8 mouse cellular contexts compared by ENCODE assay signal in genomic region chr12:75572271-75572670, GRCm38 (mm10). TPM values are rescaled to one million over a fixed set of nuclear protein-coding genes. Genes with fewer than 3 reads are reported as not detected.
DNase-seq lines count a peak whose midpoint lies in the region; ATAC-seq and TF ChIP-seq lines count a peak whose summit lies in the region.

No protein-coding gene starts in this region.

- no peaks in the 10 kb centered on the region for H3K27me3 ChIP-seq in heart, adult 2 months (ENCODE audit: control insufficient read depth, insufficient read depth, low read length)
- H3K27me3 ChIP-seq in heart, embryonic 11.5 days (ENCODE audit: control insufficient read depth, insufficient read depth, low read length) = no peaks in the 10 kb centered on the region
- H3K27me3 ChIP-seq in heart, embryonic 13.5 days (replicated peaks) = no peaks in the 10 kb centered on the region
- H3K27me3 ChIP-seq in thymus, adult 2 months (ENCODE audit: control insufficient read depth, insufficient read depth, low read length) = no peaks in the 10 kb centered on the region
- no peaks in the 10 kb centered on the region for H3K27me3 ChIP-seq in hindbrain, embryonic 11.5 days (ENCODE audit: control insufficient read depth, insufficient read depth, low read length)

- ATAC-seq in heart, embryonic 11.5 days (replicated peaks; ENCODE audit: insufficient number of reproducible peaks, low FRiP score, low TSS enrichment) = no peak
- ATAC-seq in heart, embryonic 13.5 days (ENCODE audit: extremely low read depth, insufficient number of reproducible peaks, low FRiP score, low TSS enrichment) = no peak
- no peak for ATAC-seq in hindbrain, embryonic 11.5 days (ENCODE audit: low FRiP score)

- intact Hi-C loops in heart, adult 2 months (cut with DNase I) = no loop called here

- H3K9me3 ChIP-seq in heart, embryonic 11.5 days (replicated peaks; ENCODE audit: control insufficient read depth, low read length) = no peaks in the 10 kb centered on the region
- no peaks in the 10 kb centered on the region for H3K9me3 ChIP-seq in heart, embryonic 13.5 days
- no peaks in the 10 kb centered on the region for H3K9me3 ChIP-seq in hindbrain, embryonic 11.5 days (ENCODE audit: control insufficient read depth, low read length)

- peaks cover 12% of the 10 kb centered on the region for H3K79me2 ChIP-seq in heart, adult 2 months (replicated peaks; ENCODE audit: control insufficient read depth, insufficient read depth, low read length)

- WGBS in heart, adult 2 months = 56% methylated on average over 4 of the region's 4 CpGs
- 52% methylated on average over 4 of the region's 4 CpGs for whole genome bisulfite sequencing in heart, embryonic 11.5 days (ENCODE audit: insufficient replicate concordance)
- WGBS in heart, embryonic 13.5 days = 48% methylated on average over 4 of the region's 4 CpGs
- WGBS in lung, adult 2 months = 54% methylated on average over 4 of the region's 4 CpGs
- 71% methylated on average over 4 of the region's 4 CpGs for WGBS in thymus, adult 2 months
- WGBS in hindbrain, embryonic 11.5 days = 74% methylated on average over 4 of the region's 4 CpGs

- DNase-seq in heart, adult 2 months = peak; percentile 44 to 56
- DNase-seq in CD4-positive, CD25-positive, alpha-beta regulatory T cell, adult 2 months (ENCODE audit: low read depth, low spot score) = peak; percentile 75
- DNase-seq in adrenal gland, adult (ENCODE audit: inconsistent age in 2 of 2, low spot score in 1 of 2) = peak; percentile 65 to 88
- peak; percentile 51 for DNase-seq in lung, adult 2 months
- DNase-seq in thymus, adult 2 months = peak; percentile 70
- DNase-seq in hindbrain, embryonic 11.5 days (ENCODE audit: low spot score) = no peak

- H3K36me3 ChIP-seq in heart, adult 2 months (ENCODE audit: control insufficient read depth, insufficient read depth, low read length) = peaks cover 16% of the 10 kb centered on the region
- H3K36me3 ChIP-seq in heart, embryonic 11.5 days (ENCODE audit: control insufficient read depth, insufficient read depth, low read length) = no peaks in the 10 kb centered on the region
- no peaks in the 10 kb centered on the region for H3K36me3 ChIP-seq in heart, embryonic 13.5 days
- H3K36me3 ChIP-seq in thymus, adult 2 months (ENCODE audit: control insufficient read depth, insufficient read depth, low read length) = no peaks in the 10 kb centered on the region
- no peaks in the 10 kb centered on the region for H3K36me3 ChIP-seq in hindbrain, embryonic 11.5 days (ENCODE audit: control insufficient read depth, insufficient read depth, low read length)

- peak; percentile 69 for TF ChIP-seq CTCF in heart, adult 2 months (IDR thresholded peaks at IDR 0.05)
- peak; percentile 36 for TF ChIP-seq CTCF in lung, adult 2 months (IDR thresholded peaks at IDR 0.05; ENCODE audit: insufficient read depth, low read length)
- TF ChIP-seq CTCF in thymus, adult 2 months (IDR thresholded peaks at IDR 0.05; ENCODE audit: borderline replicate concordance, control insufficient read depth, extremely low read depth, insufficient read depth, low read length, poor library complexity) = no peak

- H3K4me2 ChIP-seq in heart, embryonic 11.5 days = no peak overlapping the region
- H3K4me2 ChIP-seq in heart, embryonic 13.5 days = no peak overlapping the region
- H3K4me2 ChIP-seq in hindbrain, embryonic 11.5 days (replicated peaks; ENCODE audit: low read depth, low read length) = no peak overlapping the region

- no peak for TF ChIP-seq EP300 in heart, adult 2 months (IDR thresholded peaks at IDR 0.05; ENCODE audit: insufficient read depth, low read depth, low read length)

- H3K9ac ChIP-seq in heart, adult 2 months (ENCODE audit: low read depth, low read length) = no peak overlapping the region
- H3K9ac ChIP-seq in heart, embryonic 11.5 days (ENCODE audit: low read depth, low read length) = no peak overlapping the region
- no peak overlapping the region for H3K9ac ChIP-seq in heart, embryonic 13.5 days
- no peak overlapping the region for H3K9ac ChIP-seq in hindbrain, embryonic 11.5 days (ENCODE audit: low read depth, low read length)

- peaks cover 21% of the 10 kb centered on the region for H3K4me1 ChIP-seq in heart, adult 2 months (ENCODE audit: control insufficient read depth, insufficient read depth, low read length)
- peaks cover 28% of the 10 kb centered on the region for H3K4me1 ChIP-seq in heart, embryonic 11.5 days (ENCODE audit: control insufficient read depth, insufficient read depth, low read length)
- peaks cover 65% of the 10 kb centered on the region for H3K4me1 ChIP-seq in heart, embryonic 13.5 days
- peaks cover 24% of the 10 kb centered on the region for H3K4me1 ChIP-seq in lung, adult 2 months (ENCODE audit: control insufficient read depth, insufficient read depth, low read length)
- H3K4me1 ChIP-seq in thymus, adult 2 months (replicated peaks; ENCODE audit: control insufficient read depth, insufficient read depth, low read length) = no peaks in the 10 kb centered on the region
- H3K4me1 ChIP-seq in hindbrain, embryonic 11.5 days (replicated peaks; ENCODE audit: control insufficient read depth, insufficient read depth, low read length) = no peaks in the 10 kb centered on the region

- H3K4me3 ChIP-seq in heart, adult 2 months = no peak overlapping the region
- no peak overlapping the region for H3K4me3 ChIP-seq in heart, embryonic 11.5 days (ENCODE audit: low read depth, low read length)
- no peak overlapping the region for H3K4me3 ChIP-seq in heart, embryonic 13.5 days
- H3K4me3 ChIP-seq in lung, adult 2 months (replicated peaks; ENCODE audit: extremely low read depth, low read depth, low read length) = no peak overlapping the region
- H3K4me3 ChIP-seq in thymus, adult 2 months (ENCODE audit: control insufficient read depth, insufficient read depth, low read length) = no peak overlapping the region
- no peak overlapping the region for H3K4me3 ChIP-seq in hindbrain, embryonic 11.5 days (ENCODE audit: low read depth, low read length)

- H3K27ac ChIP-seq in heart, adult 2 months = no peak overlapping the region
- H3K27ac ChIP-seq in heart, embryonic 11.5 days (ENCODE audit: low read depth, low read length) = no peak overlapping the region
- H3K27ac ChIP-seq in heart, embryonic 13.5 days (replicated peaks) = peak overlapping the region; percentile 39; the same call in 1 of the 2 replicates
- H3K27ac ChIP-seq in thymus, adult 2 months (ENCODE audit: control insufficient read depth, insufficient read depth, low read length) = no peak overlapping the region
- no peak overlapping the region for H3K27ac ChIP-seq in hindbrain, embryonic 11.5 days (ENCODE audit: low read depth, low read length)

- no peak for TF ChIP-seq POLR2A in heart, adult 2 months (IDR thresholded peaks at IDR 0.05; ENCODE audit: insufficient read depth, low read depth, low read length)
- no peak for TF ChIP-seq POLR2A in lung, adult 2 months (IDR thresholded peaks at IDR 0.05; ENCODE audit: borderline replicate concordance, extremely low read depth, low read depth, low read length)
- TF ChIP-seq POLR2A in thymus, adult 2 months (IDR thresholded peaks at IDR 0.05; ENCODE audit: control insufficient read depth, extremely low read depth, insufficient read depth, low read length, poor library complexity) = no peak

RNA-seq across cellular contexts. Expression of gene Ppp2r5e, which starts 23.8 kb away (rescaled TPM):
- total RNA-seq in heart, adult 2 months (2021) = 10 to 100 TPM; 32.6 to 32.9 TPM
- 9.1 and 14.6 TPM in 2 replicates for polyA plus RNA-seq in heart, adult 2 months (2012; rRNA removed)
- polyA plus RNA-seq in heart, embryonic 11.5 days (2014; fragmentation: Nextera tagmentation; extraction: Ambion mirVana) = 11.9 and 12.6 TPM in 2 replicates
- polyA plus RNA-seq in heart, embryonic 13.5 days (2015; fragmentation: Nextera tagmentation; extraction: Ambion mirVana) = 8.5 and 8.8 TPM in 2 replicates
- polyA plus RNA-seq in lung, adult 2 months (2012; rRNA removed) = 13.8 and 23.3 TPM in 2 replicates
- polyA plus RNA-seq in thymus, adult 2 months (2012; rRNA removed) = 22.2 and 49.0 TPM in 2 replicates
- 21.8 and 23.3 TPM in 2 replicates for polyA plus RNA-seq in hindbrain, embryonic 11.5 days (2014; fragmentation: Nextera tagmentation; extraction: Ambion mirVana)
